Mouse (Mus musculus) CD8-positive naive resting alpha-beta T cell, adult 2 months (primary cell): Measurements from ENCODE around the gene Kcnh1.

Experiments used
- DNase-seq, 2 experiments: peaks; one replicate each; pipeline ENCODE4 v3.0.0; 2022; ENCODE audit warnings: low read depth in 2 of 2, low spot score in 2 of 2

Gene Kcnh1

GRCm38 (mm10) chr1:192314044-192314443 lies 123.5 kb downstream of the Kcnh1 start:
- DNase-seq = no peak

- no peak for DNase-seq
These were observed 125.0 kb downstream of the Kcnh1 start for GRCm38 (mm10) chr1:192315392-192316070.

GRCm38 (mm10) chr1:192324223-192324622 lies 133.6 kb downstream of the Kcnh1 start:
- no peak for DNase-seq

GRCm38 (mm10) chr1:192327052-192327451 lies 136.5 kb downstream of the Kcnh1 start:
- no peak for DNase-seq

- no peak for DNase-seq
These were observed 140.6 kb downstream of the Kcnh1 start for GRCm38 (mm10) chr1:192331207-192331606.

- DNase-seq = no peak
These were observed 145.5 kb downstream of the Kcnh1 start for GRCm38 (mm10) chr1:192336029-192336428.

- DNase-seq = no peak
These were observed 148.9 kb downstream of the Kcnh1 start for GRCm38 (mm10) chr1:192339361-192340077.

GRCm38 (mm10) chr1:192341774-192342173 lies 151.2 kb downstream of the Kcnh1 start:
- DNase-seq = no peak

GRCm38 (mm10) chr1:192343996-192344395 lies 153.4 kb downstream of the Kcnh1 start:
- no peak for DNase-seq

- DNase-seq = no peak
These were observed 156.8 kb downstream of the Kcnh1 start for GRCm38 (mm10) chr1:192347327-192347726.

GRCm38 (mm10) chr1:192356231-192356630 lies 165.7 kb downstream of the Kcnh1 start:
- no peak for DNase-seq

GRCm38 (mm10) chr1:192359212-192359611 lies 168.6 kb downstream of the Kcnh1 start:
- DNase-seq = no peak

GRCm38 (mm10) chr1:192368336-192368735 lies 177.8 kb downstream of the Kcnh1 start:
- DNase-seq = no peak

- DNase-seq = no peak
These were observed 181.5 kb downstream of the Kcnh1 start for GRCm38 (mm10) chr1:192371943-192372614.

GRCm38 (mm10) chr1:192378546-192379075 lies 188.0 kb downstream of the Kcnh1 start:
- DNase-seq = no peak

GRCm38 (mm10) chr1:192380596-192381041 lies 190.0 kb downstream of the Kcnh1 start:
- no peak for DNase-seq

GRCm38 (mm10) chr1:192387624-192388023 lies 197.1 kb downstream of the Kcnh1 start:
- DNase-seq = no peak

GRCm38 (mm10) chr1:192391041-192391440 lies 200.5 kb downstream of the Kcnh1 start:
- DNase-seq = no peak

- DNase-seq = no peak
These were observed 201.7 kb downstream of the Kcnh1 start for GRCm38 (mm10) chr1:192392232-192392631.

- no peak for DNase-seq
These were observed 209.3 kb downstream of the Kcnh1 start for GRCm38 (mm10) chr1:192399667-192400490.

GRCm38 (mm10) chr1:192400991-192401390 lies 210.4 kb downstream of the Kcnh1 start:
- no peak for DNase-seq
